Mouse (Mus musculus) lung, adult 2 months (tissue): Measurements from ENCODE around the gene Thap3.

Experiments
- CTCF ChIP-seq: fragments of 200-500 bp; IDR thresholded peaks from 2 replicates; pipeline ENCODE4 v1.5.1; 2011; ENCODE audit warnings: mild to moderate bottlenecking, low read length, control low read depth; ENCODE audit not compliant: insufficient read depth
- POLR2A ChIP-seq: fragments of 200-500 bp; IDR thresholded peaks from 2 replicates; pipeline ENCODE4 v1.6.1; 2011; ENCODE audit warnings: low read depth, mild to moderate bottlenecking, control low read depth, low read length, borderline replicate concordance; ENCODE audit errors: extremely low read depth

- no peak for TF ChIP-seq CTCF
- no peak for TF ChIP-seq POLR2A
Observed at GRCm38 (mm10) chr4:152012109-152012508, 23.3 kb upstream of the Thap3 start.
